Mouse (Mus musculus): ENCODE results near the gene Ntng1. TPM values are rescaled to one million over a fixed set of nuclear protein-coding genes. Genes with fewer than 3 reads are reported as not detected.

The Ntng1 gene
- total RNA-seq, 1 experiment from 2014 or later, result not detected

DNA sequence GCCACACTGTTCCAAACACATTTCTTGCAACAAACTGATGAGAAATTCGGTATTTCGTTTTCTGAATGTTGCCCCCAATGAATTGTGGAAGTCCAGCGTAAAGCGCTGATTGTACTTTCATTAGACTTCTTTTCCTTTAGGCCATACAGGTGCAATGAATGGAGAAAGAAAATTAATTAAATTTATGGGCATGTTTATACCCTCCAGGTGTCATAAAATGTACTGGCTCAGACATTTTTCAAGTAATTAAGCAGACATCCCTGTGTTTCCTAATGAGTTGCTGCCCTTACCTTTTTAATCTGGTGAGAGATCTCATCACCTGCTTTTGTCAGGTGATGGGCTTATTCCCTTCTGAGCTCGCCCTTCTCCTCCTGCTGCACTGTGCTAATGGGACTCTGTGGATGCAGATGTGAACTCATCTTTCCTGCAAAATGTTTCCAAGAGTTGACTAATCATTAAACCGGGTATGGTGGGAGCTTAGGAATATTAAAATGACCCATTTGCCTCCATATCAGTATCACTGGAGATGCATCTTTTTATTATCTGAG, 79.0 kb downstream of the Ntng1 start:
- no peak for ATAC-seq (replicated peaks; ENCODE audit: insufficient number of reproducible peaks, low FRiP score, low TSS enrichment, poor library complexity, severe bottlenecking)

DNA sequence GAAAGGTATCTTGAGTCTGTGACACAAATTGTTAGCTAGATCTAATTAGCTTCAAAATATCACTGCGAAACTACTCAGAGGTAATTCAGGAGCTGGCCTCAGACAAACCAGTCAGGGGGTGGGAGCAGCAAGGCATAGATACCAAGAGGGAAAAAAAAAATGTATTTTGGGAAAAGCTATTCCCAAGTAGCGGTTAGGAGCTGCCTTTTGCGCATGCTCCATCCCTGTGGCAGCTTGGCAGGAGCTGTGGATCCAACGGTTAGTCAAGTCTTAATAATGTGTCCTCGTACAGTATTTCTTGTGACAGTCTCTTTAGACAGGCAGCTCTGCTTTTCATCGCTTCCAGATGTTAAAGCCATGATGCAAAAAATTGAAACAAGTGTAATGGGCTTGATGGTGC, 87.9 kb downstream of the Ntng1 start:
- ATAC-seq (replicated peaks; ENCODE audit: insufficient number of reproducible peaks, low FRiP score, low TSS enrichment, poor library complexity, severe bottlenecking), result no peak

DNA sequence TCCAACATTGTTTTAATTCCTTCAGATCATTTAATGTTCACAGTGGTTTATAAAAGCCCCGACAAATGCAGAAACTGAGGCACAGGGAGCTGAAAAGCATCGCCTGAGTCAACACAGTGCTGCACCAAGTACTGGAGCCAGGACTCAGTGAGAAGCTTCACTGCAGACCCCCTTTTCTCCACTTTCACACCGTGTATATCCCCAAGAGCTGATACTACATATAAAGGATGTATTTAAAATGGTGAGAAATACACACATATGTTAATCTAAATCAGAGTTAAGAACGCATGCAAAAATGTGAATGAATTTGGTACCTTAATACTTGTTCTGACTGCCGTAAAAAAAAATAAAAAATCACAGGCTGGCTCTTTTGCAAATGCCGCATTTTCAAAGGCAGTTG, 88.4 kb downstream of the Ntng1 start:
- no peak for ATAC-seq (replicated peaks; ENCODE audit: insufficient number of reproducible peaks, low FRiP score, low TSS enrichment, poor library complexity, severe bottlenecking)

DNA sequence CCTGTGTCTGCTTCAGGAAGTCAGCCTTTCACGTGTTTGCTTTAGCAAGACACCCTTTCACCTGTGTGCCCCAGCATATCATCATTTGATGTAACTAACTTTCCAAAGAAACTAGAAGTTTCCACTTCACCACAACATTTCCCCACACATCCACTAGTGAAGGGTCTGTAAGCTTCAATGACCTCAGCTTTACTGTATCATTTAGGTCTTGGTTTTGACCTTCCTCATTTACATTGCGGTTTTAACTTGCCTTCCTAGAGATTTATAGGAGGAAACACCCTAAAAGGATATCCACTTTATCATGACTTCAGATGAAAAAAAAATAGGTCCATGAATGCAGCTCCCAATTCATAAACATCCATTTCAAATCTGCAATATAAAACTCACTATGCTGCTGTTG, 89.7 kb downstream of the Ntng1 start:
- no peak for ATAC-seq (replicated peaks; ENCODE audit: insufficient number of reproducible peaks, low FRiP score, low TSS enrichment, poor library complexity, severe bottlenecking)

DNA sequence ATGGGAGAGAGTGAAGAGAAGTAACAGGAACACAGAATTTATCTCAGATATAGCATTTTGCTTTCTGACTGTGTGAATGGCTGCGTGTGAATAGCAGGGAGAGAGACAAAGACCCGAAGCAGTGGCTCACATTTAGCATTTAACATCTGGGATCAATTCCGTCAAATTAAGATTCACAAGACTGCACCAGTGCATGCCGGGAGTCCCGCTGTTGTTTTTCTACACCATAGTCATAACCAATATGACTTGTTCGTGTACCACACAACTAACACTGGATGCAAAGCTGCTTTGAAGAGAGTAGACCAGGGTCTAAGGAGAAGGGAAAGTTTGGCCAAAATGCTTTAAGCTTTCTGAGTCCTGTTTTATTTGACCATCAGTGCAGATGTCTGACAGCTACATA, 95.7 kb downstream of the Ntng1 start:
- ATAC-seq (replicated peaks; ENCODE audit: insufficient number of reproducible peaks, low FRiP score, low TSS enrichment, poor library complexity, severe bottlenecking), result no peak

DNA sequence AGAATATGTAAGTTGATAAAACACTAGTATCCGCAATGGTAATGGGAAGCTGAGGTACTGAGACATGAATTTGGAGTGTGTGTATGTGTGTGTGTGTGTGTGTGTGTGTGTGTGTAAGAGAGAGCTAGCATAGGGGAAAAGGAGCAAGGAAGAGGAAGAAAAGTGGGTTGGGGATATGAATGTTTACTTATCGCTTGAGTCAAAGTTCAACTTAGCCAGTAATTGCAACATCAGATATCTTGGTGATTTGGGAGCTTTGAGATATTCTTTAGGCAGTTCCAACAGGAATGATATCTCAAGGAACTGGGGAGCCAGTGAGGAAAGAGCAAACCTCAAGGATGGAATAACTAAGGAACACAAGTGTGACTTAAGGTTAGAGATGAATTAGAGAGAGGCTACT, 97.1 kb downstream of the Ntng1 start:
- no peak for ATAC-seq (replicated peaks; ENCODE audit: insufficient number of reproducible peaks, low FRiP score, low TSS enrichment, poor library complexity, severe bottlenecking)

DNA sequence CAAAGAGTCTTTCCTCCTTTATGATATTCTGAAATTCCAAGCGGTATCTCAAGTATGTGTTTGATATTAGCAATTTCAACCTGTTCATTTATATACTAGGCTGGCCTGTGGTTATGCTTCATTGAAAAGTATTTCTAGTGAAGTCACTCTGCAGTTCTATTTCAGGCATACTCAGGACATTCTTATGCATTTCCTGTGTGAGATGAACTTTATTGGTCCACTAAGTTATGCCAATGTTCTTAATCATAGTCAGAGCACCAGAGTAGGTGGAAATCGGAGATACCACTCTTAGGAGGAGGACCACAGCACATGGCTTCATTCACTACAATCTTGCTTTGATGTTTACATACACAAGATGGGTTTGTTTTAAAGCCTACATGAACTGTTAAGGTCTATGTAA, 99.6 kb downstream of the Ntng1 start:
- no peak for ATAC-seq (replicated peaks; ENCODE audit: insufficient number of reproducible peaks, low FRiP score, low TSS enrichment, poor library complexity, severe bottlenecking)

DNA sequence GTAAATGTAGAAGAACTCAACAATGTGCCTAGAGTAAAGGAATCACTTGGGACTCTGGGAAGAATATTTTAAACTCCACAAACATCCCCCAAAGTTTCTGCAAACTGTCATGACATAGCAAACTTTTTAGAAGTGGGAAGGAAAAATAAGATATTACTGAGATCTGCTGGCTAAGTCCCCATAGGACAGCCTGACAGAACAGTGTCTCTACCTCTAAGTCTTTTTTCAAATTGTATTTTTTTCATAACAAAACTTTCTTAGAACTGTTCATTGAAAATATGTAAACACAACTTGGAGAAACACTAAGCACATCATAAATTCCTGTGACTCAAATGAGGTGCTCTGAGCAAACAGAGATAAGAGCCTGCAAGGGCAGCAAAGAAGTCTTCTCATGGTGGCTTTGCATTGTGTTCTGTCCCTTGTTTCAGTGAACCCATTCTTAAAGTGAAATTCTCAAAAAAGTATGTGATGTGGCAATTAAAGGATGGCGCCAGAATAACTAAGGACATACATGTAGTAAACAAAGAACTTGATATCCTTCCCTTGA, 100.1 kb downstream of the Ntng1 start:
- ATAC-seq (replicated peaks; ENCODE audit: insufficient number of reproducible peaks, low FRiP score, low TSS enrichment, poor library complexity, severe bottlenecking), result no peak

DNA sequence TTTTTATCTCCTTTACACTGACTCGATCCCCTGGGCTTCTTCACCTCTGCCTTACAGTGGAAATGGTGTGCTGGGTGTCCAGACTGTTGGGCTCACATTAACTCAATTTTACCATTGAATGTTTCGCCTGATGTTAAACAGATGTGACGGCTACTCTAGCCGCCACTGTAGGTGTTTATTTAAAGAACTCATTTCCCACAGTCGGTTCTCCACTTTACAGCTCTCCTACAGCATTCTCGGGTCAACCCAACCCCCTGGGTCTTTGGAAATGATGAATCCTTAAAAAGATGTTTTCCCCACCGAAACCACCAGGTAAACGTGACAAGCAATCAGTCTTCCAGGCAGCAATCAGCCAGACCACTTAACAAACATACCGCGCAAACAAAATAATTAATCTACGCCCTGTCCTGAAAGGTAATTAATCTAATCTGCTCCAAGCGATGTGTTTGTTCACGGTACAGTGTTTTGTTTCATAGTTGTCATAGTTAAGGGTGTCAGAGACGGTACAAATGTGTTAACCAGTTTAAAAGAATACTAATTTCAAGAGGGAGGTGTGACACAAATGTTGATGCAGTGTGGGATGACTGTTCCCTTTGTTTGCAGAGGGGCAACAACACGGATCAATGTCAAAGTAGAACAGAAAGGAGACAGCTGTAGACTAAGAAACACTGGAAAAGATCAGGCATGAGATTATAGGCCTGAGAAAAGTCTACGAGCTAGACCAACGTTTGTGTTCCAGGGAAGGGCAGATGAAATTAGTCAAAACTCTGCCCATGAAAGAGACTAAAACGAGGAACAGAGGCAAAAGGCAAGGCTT, 120.8 kb downstream of the Ntng1 start:
- no peak for ATAC-seq (replicated peaks; ENCODE audit: insufficient number of reproducible peaks, low FRiP score, low TSS enrichment, poor library complexity, severe bottlenecking)

DNA sequence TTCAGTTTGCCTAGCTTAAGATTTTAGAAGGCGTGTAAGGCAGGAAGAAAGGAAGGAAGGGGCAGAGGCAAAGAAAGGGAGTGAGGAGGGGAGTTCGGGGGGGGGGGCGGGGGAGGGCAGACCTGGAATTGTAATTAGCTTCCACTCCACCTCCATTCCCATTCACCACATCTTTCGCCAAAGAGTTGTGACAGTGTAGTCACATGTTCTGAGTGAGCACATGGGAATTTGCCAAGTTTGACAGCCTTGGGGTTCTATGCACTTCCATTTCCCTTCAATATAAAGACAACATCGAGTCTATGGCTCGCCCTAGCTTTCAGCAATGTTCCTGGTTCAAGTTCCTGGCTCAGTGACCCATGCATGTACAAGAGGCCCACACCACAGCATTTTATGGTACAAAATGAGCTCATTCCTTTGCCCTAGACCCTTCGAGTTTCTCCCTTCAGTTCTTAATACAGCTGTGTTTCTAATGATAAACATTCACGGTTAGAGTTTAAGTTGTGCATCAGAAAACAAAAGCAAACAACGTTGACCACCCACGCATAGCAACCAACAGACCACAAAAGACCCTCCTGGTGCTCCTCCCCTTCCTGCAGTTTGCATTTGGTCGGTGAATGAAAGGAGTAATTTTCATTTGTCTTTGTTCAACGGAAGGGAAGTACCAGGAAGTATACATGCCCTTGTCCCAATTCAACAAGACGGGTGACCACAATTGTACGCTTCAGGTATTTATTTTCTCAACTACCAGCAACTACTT, 132.8 kb downstream of the Ntng1 start:
- no peak for ATAC-seq (replicated peaks; ENCODE audit: insufficient number of reproducible peaks, low FRiP score, low TSS enrichment, poor library complexity, severe bottlenecking)

DNA sequence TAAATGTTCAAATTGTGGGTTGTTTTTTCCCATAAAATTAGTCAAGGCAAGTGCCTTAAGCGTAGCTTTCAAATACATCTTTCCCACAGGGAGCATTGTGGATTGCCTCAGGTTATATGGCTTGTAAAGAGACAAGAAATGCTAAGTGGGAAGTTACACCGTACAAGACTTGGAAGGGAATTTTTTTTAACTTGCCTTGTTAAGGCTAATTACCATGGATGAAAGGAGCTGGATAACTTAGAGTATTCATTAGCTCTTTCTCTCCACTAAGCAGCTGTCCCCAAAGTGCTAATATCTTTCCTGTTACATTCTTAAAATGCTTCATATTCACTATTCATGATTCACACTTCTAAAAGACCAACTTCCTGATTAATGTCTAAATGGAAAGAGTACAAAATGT, 133.4 kb downstream of the Ntng1 start:
- no peak for ATAC-seq (replicated peaks; ENCODE audit: insufficient number of reproducible peaks, low FRiP score, low TSS enrichment, poor library complexity, severe bottlenecking)

DNA sequence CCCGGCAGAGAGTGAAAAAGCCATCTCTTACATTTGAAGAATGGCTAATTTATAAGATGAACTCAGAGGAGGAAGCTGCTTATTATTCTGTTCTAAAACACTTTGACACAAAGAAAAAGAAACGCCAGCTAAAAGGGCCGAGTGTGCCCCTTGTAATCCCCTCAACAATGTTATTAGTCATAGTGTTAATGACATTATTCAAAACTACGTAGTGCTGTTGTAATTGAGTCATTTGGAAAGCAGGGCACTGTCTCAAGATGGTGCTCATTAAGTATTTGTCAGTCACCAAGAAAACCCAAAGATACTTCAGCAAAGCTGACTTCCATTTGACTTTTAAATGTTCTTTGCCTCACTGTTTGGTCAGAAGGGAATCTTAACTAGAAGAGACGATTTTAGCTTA, 143.5 kb downstream of the Ntng1 start:
- ATAC-seq (replicated peaks; ENCODE audit: insufficient number of reproducible peaks, low FRiP score, low TSS enrichment, poor library complexity, severe bottlenecking), result no peak

DNA sequence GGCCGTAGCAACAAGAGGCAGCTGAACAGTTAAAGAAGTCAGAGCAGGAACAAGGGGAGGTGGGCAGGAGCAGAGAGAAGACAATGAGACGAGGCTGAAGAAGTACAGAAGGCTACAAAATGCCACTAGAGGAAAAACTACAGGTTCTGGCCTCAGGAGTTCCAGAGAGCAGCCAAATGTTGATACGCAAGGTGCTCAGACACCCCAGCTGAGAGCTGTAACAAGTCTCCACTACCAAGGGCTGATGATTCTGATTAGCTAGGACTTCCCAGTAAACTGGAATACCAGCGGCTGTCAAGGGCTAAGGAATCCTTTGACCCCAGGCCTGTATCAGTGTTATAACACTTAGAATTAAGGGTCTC, 148.2 kb downstream of the Ntng1 start:
- ATAC-seq (replicated peaks; ENCODE audit: insufficient number of reproducible peaks, low FRiP score, low TSS enrichment, poor library complexity, severe bottlenecking), result no peak

DNA sequence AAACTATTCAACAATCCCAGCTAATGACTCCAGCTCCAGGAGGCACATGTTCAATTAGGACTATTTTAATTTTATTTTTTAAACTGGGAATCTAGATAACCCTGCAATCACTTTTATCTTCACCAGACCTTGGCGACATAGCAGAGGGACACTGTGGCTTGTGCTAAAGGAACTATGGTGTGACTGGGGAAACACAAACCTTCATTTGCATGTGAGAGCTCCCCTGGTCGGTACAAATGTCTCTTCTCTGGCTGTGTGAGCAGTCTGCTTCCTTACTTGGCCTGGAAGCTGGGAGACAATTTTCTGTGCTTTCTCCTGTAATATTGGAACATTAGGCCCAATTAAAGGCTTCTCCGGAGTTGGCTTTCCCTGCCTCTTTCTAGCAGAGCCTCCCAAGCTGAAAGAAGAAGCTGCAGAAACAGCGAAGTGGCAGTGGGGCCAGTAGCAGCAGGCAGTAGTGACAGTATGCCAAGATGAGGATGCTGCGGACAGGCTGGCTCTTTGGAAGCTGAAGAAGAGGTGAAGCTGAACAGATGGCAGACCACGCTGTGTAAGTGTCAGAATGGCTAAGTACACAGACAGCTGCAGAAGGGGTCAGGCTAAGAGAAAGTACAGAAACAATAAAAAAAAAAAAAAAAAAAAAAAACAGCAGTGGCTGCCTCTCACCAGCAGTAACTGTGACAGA, 148.7 kb downstream of the Ntng1 start:
- ATAC-seq (replicated peaks; ENCODE audit: insufficient number of reproducible peaks, low FRiP score, low TSS enrichment, poor library complexity, severe bottlenecking), result no peak

DNA sequence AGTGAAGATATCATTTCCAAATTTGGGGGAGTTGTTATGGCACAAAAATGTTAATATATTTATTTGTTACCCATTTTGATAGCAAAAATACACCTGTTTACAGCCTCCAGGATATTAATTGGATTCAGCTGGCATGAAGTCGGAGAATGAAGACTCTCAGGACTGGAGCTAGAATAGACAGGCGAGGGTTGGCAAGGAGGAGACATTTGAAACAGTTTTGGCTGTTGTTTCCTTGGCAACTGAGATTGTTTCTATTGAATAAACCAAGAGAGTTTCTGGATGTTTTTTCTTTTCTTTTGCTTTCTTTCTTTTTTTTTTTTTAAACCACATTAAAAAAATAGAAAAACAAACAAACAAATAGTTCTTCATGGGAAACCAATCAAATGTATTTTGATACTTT, 159.7 kb downstream of the Ntng1 start:
- ATAC-seq (replicated peaks; ENCODE audit: insufficient number of reproducible peaks, low FRiP score, low TSS enrichment, poor library complexity, severe bottlenecking), result no peak

DNA sequence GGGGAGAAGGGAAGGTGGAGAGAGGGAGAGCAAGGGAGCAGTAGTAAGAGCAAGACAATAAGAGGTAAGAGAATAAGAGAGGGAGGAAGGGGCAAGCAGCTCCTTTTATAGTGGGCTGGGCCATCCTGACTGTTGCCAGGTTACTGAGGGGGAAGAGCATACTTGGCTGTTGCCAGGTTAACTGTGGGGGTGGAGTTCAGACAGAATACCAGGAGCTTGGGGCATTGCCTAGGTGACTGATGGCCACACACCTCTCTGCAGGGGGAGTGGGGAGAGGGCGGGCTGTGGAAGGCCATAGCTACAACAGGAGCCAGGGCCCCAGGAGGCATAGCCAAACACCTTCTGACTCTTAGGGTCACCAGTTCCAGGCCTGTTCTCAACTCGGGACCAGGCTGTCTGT, 166.2 kb downstream of the Ntng1 start:
- no peak for ATAC-seq (replicated peaks; ENCODE audit: insufficient number of reproducible peaks, low FRiP score, low TSS enrichment, poor library complexity, severe bottlenecking)

DNA sequence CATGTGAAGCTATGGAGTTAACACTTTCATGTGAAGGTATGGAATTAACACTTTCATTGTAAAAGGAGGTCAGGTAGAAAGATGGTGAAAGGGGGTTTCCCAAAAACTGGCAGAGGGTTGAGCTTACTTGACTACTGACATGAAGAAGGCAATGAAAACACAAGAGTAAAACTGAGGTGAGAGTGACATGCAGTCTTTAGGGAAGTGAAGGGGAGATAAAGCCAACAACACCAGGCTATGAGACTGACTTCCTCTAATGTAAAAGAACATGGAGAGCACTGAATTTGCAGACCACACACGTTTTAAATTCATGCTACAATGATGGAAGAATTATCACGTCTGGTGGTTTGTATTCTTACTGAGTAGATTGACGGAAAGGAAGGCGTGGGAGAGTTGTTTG, 168.7 kb downstream of the Ntng1 start:
- ATAC-seq (replicated peaks; ENCODE audit: insufficient number of reproducible peaks, low FRiP score, low TSS enrichment, poor library complexity, severe bottlenecking), result no peak

DNA sequence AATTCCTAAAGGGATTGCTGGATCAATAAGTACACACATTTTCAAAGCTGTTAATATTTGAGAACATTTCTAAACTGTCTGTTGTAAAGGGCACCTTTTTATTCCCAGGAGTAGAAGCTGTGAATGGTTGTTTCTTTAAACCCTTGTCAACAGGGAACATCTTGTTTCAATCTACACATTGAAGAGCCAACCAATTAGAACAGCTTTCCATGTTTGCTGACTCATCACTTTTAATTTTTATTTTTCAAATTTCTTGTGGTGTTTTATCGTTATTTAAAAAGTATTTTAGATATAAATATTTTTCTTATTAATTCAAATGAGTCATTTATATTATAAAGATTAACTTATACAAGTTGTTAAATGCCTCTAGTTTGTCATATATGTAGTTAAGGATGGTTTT, 172.3 kb downstream of the Ntng1 start:
- ATAC-seq (replicated peaks; ENCODE audit: insufficient number of reproducible peaks, low FRiP score, low TSS enrichment, poor library complexity, severe bottlenecking), result no peak

DNA sequence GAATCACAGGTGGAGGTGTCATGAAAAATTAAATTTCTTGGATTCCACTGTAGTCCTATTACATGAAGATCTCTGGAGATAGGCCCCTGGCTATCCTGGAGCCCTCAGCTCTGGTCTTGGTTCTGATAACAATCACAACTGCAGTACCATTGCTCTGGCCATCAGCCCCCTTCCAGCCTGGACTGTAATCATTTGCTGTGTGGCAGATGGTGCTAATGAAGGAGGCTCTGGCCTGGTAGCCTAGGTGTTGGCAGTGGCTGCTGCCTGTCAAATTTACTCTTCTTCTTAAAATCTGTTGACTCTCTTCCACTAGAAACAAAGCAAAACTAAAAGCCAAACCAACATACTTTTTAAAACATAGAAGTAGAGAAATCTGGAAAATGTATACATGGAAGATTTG, 173.6 kb downstream of the Ntng1 start:
- ATAC-seq (replicated peaks; ENCODE audit: insufficient number of reproducible peaks, low FRiP score, low TSS enrichment, poor library complexity, severe bottlenecking), result no peak
